Mouse (Mus musculus) right cerebral cortex, adult 18-20 months (tissue): ENCODE measurements around the gene Hivep3.

Source experiments
- DNase-seq: peaks from one replicate; pipeline ENCODE4 v3.0.0; 2022; ENCODE audit warnings: mixed read lengths

Gene Hivep3

DNA sequence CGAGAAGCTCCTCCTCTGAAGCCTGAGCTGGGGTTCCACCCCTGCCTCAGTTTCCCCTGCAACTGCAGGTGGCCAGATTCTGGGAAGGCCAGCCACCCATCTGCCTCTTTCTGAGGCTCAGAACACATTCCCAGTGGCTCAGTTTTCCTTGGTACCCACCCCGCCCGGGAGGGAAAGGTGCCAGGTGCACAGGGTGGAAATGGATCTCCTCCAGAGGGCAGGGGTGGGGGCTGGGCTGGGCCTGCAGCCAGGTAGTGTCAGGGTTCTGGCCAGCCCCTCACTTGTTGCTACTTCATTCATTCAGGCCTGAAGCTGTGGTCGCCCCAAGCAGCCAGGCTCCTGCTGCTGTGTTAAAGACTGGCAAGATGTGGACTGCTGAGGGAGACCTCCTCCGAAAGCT is 430.7 kb downstream of the Hivep3 start:
- DNase-seq: no peak

DNA sequence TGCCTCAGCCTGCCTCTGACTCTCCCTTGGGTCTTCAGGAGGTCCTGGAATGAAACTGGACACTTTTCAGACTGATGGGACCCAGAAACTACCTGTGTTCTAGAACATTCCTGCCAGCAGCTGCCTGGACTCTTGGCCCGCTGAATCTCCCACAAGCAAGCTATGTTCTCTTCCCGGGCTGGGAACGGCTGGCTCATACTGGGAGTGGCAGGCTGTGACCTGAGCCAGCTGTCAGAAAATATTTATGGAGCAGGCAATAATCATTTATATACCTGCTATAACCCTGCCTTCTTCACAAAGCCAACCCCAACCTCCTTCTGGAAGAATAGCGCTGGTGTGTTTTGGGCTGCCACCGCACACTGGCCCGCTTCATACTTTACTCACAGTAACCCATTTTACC is 434.2 kb downstream of the Hivep3 start:
- DNase-seq: no peak

DNA sequence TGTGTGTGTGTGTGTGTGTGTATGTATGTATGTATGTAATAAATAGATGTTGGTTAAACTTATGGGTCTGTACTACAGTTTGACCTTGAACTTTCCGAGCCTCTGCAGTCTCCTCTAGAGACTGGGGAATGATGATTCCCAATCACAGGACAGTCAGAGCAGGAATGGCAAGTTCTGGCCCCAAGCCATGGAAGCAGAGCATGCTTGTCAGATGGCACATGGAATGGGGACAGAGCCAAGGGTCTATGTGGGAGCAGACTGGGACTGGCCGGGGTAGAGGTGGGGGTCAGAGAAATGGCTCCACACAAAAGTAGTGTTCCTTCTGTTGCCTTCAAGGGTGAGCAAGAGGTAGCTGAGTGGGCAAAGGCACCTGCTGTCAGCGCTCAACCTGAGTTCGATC is 434.8 kb downstream of the Hivep3 start:
- DNase-seq: no peak

DNA sequence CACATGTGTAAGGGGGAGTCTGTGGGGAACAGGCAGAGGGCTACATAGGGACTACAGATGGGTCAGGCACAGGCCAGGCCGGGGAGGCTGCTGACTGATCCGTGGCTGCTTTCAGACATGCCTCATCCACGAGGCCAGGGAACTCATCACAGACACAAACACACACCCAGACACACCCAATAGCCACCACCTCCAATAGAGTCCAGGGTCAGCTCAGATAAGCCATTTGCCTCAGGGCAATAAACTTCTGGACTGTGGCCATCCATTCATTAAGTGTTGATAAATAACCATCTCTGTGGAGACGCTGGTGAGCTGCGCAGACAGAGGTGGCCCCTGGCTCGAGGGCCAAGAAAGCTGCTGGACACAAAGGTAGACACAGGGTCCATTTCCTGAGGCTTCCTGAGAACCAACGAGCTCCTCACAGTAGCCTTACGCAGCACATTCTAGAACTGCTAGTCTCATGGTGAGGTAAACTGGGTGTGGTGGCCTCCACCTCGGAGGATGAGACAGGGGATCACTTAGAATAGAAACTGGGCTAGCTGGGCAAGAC is 436.9 kb downstream of the Hivep3 start:
- DNase-seq: no peak

DNA sequence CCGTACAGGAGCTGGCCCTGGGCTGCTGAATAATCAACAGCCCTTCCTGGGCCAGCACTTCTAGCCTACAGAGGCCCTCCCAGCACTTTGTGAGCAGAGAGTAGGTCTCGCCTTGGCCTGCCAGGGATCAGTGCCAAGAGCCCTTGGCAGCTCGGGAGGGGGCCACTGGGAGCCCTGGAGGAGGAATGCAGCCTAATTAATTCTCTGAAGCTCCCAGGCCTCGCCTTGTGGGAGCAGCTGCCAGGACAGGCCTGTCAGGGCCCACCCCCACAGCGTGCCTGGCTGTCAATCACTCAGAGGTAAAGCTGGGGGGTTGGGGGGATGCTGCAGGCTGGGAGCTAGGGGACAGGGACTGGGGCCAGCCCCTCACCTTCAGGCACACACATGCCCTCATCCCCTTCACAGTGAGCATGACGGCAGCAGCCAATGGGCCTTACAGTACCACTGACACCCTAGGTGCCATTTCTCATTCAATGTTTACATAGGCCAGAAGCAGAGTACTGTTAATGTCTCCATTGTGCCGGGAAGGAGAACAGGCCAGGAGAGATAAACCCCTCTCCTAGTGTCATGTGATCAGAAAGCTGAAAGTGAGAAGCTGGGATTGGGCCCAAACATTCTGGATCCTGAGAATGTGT is 438.6 kb downstream of the Hivep3 start:
- DNase-seq: peak; percentile 46

DNA sequence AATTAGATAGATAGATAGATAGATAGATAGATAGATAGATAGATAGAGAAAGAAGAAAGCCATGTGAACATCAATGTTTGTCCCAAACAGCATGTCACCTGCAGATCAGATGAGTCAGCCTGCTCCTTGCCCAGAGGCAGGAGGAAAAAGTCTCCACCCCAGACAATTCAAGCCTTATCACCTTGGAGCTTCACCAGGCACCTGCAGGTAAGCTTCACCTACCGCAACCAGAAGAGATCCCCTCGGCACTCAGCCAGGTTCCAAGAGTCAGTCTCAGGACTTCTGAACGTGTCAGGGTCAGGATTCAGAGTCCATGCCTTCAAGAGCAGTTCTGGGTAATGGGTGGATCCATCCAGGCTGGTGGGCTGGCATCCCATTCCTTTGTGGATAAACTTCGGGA is 445.5 kb downstream of the Hivep3 start:
- DNase-seq: no peak

DNA sequence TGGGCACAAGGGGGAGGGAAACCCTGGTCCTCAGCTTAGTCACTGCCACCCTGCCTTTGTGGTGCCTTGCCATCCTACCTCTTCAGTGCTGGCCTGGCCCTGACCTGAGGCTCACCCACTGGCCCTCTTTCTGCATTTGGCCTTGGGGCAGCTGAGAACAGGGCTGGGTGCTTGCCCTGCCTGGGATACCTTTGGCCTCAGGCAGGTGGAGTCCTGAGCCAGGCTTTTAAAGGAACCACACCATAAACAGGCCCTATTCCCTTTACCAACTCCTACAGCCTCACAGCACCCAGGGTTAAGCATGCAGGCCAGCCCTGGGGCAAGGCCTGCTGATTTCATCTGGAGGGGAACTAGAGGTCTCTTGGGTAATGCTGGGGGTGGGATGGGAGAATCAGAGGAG is 447.0 kb downstream of the Hivep3 start:
- DNase-seq: no peak

DNA sequence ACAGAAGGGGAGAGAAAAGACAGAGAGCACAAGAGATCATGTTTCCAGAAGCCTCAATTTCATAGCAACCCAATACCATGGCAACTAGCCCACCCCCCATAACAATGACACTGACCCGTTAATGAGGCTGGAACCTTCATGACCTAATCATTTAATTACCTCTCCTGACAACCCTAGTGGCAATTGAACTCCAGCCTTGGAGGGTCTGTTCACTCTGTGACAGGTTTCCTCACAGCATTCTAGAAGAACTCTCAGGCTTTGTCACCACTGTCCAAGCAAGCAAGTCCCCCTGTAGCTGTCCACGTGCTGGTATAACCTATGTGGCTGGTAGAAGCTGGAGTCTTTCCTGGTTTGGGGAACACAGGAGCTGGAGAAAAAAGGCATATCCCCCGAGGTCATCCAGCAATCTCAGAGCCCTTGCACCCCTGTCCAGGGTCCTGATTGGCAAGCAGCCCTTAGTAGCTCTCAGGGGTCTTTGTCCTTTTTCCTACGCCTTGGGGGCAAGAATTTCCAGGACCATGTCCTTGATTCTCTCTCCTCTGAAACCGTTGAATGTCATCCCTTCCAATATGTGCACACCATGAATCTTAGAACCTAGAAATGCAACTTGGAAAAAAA is 450.9 kb downstream of the Hivep3 start:
- DNase-seq: no peak

DNA sequence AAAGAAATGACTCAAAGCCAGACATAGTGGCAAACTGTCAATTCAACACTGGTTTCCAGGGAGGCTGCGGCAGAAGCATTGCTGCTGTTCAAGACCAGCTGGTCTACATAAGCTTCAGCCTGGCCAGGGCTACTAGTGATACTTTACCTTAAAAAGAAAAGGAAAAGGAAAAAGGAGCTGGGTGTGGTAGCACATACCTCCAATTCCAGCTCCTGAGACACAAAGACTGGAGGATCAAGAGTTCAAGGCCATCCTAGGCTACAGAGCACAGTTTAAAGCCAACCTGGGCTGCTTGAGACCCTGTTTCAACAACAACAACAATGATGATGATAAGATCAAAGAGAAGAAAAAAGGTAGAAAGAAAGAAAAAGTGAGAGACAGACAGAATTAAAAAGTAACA is 452.9 kb downstream of the Hivep3 start:
- DNase-seq: no peak

DNA sequence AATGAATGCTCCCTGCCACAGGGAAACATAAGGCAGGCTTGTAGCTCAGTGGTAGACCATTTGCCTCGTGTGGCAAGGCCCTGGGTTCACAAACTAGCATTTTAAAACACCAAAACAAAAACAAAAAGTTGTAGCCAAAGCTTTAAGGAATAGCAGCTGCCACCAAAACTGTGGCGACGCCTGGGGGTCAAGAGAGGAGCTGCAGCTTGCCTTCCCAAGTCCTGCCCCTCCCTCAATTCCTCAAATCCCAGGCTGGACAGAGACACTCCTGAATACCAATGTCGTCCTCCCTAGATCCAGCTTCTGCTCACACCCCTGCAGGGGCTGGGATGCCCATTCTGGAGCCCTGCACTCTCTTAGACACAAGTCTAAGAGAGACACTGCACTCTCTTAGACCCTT is 453.4 kb downstream of the Hivep3 start:
- no peak for DNase-seq
